Mouse (Mus musculus) kidney, adult 11 months (tissue): ENCODE measurements around the gene Ccdc106.
A peak's percentile ranks its signal among the peaks of the same experiment; 100 is the strongest.
"Not testable (repeated sequence)": the region's sequence is repeated elsewhere in the genome, so short reads cannot be mapped to it uniquely, and the experiment has no call there.

Source experiments
- DNase-seq: peaks from one replicate; pipeline ENCODE4 v3.0.0; 2022

Gene Ccdc106

GRCm38 (mm10) chr7:5016057-5016456 lies 4.3 kb upstream of the Ccdc106 start:
- DNase-seq: no peak

GRCm38 (mm10) chr7:5016920-5017319 lies 3.4 kb upstream of the Ccdc106 start:
- no peak for DNase-seq

DNA sequence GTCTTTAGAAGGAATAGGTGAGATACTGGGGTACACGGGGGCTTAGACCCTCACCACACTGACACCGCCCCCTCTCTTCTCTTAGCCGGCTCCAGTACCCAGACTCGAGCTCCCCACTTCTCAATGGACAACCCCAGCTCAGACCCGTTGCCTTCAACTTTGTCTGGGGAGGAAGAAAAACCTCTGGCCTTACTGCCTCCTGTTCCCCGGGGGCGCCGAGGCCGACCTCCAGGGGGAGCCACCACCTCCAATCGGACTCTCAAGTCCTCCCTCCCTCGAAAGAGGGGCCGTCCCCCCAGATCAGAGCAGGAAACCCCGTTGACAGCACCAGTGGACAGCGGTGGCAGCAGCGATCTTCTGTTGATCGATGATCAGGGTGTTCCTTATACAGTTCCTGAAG lies 3.0 kb upstream of the Ccdc106 start:
- no peak for DNase-seq

DNA sequence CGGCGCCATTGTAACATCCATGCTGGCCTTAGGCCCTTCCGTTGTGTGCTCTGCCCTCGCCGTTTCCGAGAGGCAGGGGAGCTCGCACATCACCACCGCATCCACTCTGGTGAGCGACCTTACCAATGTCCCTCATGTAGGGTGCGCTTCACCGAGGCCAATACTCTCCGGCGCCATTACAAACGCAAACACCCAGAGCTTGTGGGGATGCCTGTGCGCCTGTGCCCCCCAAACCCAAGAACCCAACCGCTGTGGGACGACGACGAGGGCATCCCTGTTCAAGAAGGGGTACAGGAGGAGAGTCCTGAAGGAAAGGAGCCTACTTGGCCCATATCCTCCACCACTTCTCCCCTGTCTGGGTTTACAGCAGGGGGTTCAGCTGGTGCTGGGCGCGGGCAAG lies 2.4 kb upstream of the Ccdc106 start:
- DNase-seq: no peak

- not testable (repeated sequence) for DNase-seq
Observed at GRCm38 (mm10) chr7:5019576-5019975, 777 bp upstream of the Ccdc106 start.

- no peak for DNase-seq
Observed at GRCm38 (mm10) chr7:5020685-5021084, 332 bp downstream of the Ccdc106 start.

GRCm38 (mm10) chr7:5021197-5021596 lies 844 bp downstream of the Ccdc106 start:
- DNase-seq: no peak

- DNase-seq: no peak
Observed at GRCm38 (mm10) chr7:5029543-5029942, 9.2 kb downstream of the Ccdc106 start.

GRCm38 (mm10) chr7:5029946-5030345 lies 9.6 kb downstream of the Ccdc106 start:
- DNase-seq: no peak

DNA sequence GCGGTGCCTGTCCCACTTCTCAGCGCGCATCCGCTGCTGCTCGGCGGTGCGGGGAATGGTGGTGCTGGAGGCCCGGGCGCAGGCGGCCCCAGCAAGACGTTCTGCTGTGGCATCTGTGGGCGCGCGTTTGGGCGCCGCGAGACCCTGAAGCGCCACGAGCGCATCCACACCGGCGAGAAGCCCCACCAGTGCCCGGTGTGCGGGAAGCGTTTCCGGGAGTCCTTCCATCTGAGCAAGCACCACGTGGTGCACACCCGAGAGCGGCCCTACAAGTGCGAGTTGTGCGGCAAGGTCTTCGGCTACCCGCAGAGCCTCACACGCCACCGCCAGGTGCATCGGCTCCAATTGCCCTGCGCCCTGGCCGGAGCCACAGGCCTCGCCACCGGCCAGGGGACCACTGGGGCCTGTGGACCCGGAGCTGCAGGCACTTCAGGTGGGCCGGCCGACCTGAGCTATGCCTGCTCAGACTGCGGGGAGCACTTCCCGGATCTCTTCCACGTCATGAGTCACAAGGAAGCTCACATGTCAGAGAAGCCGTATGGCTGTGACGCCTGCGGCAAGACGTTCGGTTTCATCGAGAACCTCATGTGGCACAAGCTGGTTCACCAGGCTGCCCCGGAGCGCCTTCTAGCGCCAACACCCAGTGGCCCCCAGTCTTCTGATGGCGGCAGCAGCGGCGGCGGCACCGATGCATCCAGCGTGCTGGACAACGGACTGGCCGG lies 10.4 kb downstream of the Ccdc106 start:
- no peak for DNase-seq

DNA sequence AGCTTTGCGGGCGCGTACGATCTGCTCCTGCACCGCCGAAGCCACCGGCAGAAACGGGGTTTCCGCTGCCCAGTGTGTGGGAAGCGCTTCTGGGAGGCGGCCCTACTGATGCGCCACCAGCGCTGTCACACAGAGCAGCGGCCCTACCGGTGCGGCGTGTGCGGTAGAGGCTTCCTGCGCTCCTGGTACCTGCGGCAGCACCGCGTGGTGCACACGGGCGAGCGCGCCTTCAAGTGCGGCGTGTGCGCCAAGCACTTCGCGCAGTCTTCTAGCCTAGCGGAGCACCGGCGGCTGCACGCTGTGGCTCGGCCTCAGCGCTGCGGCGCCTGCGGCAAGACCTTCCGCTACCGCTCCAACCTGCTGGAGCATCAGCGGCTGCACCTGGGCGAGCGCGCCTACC lies 11.1 kb downstream of the Ccdc106 start:
- no peak for DNase-seq

DNA sequence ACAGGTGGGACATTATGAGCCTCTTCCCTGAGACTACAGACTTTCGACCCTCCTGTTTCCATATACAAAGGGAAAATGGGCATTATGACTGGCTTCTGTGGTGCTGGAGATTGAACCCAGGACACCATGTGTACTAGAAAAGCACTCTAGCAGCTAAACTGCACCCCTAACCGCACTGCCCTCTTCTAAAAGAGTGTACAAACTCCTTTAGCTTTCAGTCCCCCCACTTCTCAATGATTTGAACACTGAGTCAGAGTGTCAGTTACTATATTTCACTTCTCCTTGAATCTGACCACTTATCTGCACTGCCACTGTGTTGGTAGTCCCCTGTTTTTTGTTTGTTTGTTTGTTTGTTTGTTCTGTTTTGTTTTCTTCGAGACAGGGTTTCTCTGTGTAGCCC lies 13.5 kb downstream of the Ccdc106 start, which contains the start of gene 4632433K11Rik:
Gene 4632433K11Rik (plus strand): TSS at position 301 of the 400 bp plus-strand sequence.
- no peak for DNase-seq

GRCm38 (mm10) chr7:5035628-5036027 lies 15.3 kb downstream of the Ccdc106 start:
- DNase-seq: no peak

GRCm38 (mm10) chr7:5036136-5036535 lies 15.8 kb downstream of the Ccdc106 start:
- DNase-seq: no peak

GRCm38 (mm10) chr7:5037026-5037425 lies 16.7 kb downstream of the Ccdc106 start:
- no peak for DNase-seq

DNA sequence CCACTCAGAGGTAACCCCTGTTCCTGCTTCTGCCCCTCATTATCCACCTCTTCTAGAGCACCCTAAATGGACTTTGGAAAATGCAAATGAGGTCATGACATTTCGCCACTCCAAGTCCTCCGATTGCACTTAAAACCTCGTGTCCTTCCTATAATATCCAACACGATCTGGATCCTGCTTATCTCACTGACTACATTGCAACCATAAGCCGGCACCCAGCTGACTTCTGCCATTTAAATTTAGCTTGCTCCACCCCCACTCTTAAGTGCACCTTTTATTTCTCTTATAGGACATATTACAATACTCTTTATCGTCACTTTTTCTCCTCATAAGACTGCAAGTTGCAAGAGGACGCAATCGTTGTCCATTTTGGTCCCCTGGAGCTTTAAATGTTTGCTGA lies 17.1 kb downstream of the Ccdc106 start:
- DNase-seq: no peak

- DNase-seq: peak; percentile 94
Observed at GRCm38 (mm10) chr7:5038109-5038732, 17.9 kb downstream of the Ccdc106 start, which contains the start of gene Zfp784. Gene Zfp784 (minus strand): TSS chr7:5038446.

- DNase-seq: no peak
Observed at GRCm38 (mm10) chr7:5038940-5039339, 18.6 kb downstream of the Ccdc106 start.

GRCm38 (mm10) chr7:5044981-5045380 lies 24.6 kb downstream of the Ccdc106 start:
- DNase-seq: no peak

DNA sequence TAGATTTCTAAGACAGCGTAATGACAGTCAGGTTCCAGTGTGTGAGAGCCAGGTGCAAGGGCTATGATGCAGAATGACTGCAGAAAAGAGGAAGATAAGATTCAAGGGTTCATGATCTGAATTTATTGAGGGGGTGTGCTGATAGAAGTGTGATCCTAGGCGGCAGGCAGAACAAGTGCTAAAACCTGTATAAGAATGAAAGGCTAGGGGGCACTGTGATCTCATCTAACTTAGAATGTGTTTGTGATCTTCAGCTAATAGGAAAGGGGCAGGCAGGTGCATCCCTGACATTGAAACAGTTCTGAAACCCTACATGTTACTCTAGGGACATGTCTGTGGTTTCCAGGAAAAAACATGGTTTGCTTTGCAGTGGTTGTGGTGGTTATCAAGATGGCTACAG lies 25.8 kb downstream of the Ccdc106 start:
- DNase-seq: no peak

DNA sequence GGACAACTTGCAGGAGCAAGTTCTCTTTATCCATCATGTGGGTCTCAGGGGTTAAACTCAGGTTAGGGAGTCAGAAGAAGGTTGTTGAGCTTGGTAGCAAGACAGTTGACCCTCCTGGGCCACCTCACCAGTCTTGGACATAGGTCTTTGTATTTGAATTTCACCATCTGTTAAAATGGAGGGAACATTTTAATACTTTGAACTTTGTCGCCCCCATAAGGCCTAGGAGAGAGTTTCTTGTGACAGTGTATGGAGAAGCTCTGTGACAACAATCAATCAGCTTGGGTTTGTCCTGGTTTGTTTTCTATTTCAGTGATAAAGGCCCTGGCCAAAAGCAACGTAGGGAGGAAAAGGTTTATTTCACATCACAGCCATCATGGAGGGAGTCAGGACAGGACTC lies 27.0 kb downstream of the Ccdc106 start:
- no peak for DNase-seq

- DNase-seq: peak; percentile 68
Observed at GRCm38 (mm10) chr7:5051193-5052192, 31.1 kb downstream of the Ccdc106 start, which contains the start of gene Zfp580. Gene Zfp580 (plus strand): TSS chr7:5051538.

DNA sequence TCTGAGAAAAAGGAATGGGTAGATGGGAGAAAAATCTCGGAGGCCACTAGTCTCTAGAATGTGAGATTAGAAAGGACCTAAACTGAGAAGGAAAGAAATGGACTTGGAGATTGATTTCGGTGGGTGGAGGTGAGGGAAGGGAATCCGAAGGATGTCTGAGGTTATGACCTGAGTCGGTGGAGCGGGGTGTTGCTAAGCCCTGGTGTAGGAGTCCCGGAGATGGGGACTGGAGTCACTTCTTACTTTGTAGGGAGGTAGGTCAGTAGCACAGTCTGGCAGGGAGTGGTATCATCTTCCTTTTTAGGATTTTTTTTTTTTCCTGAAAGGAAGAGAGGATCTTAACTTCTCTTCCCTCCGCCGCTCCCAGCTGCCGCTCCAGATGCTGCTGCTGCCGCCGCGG lies 32.1 kb downstream of the Ccdc106 start:
- DNase-seq: no peak
